Mouse (Mus musculus) G1E (cell line): ENCODE measurements around the gene Gm20403. TPM values are rescaled to one million over a fixed set of nuclear protein-coding genes. Genes with fewer than 3 reads are reported as not detected.
"Not testable (repeated sequence)": the region's sequence is repeated elsewhere in the genome, so short reads cannot be mapped to it uniquely, and the experiment has no call there.

Experiments used
- ATAC-seq: 2 replicates; pipeline ENCODE4 v1.8.0; 2016; ENCODE audit warnings: mild to moderate bottlenecking; ENCODE audit not compliant: insufficient number of reproducible peaks, poor library complexity, low FRiP score, severe bottlenecking; ENCODE audit errors: extremely low read depth
- DNase-seq: peaks from one replicate; pipeline ENCODE4 v3.0.0; 2012; ENCODE audit warnings: low spot score
- H3K27me3 ChIP-seq: 2 replicates; pipeline ENCODE4 v1.6.1; 2012; ENCODE audit warnings: mild to moderate bottlenecking, low read length, inconsistent platforms; ENCODE audit not compliant: insufficient read depth
- H3K36me3 ChIP-seq: replicated peaks from 2 replicates; pipeline ENCODE3; 2012; ENCODE audit warnings: mild to moderate bottlenecking, inconsistent platforms
- H3K4me1 ChIP-seq: 2 replicates; pipeline ENCODE4 v1.6.1; 2012; ENCODE audit warnings: low read depth, low read length, inconsistent platforms, mixed read lengths; ENCODE audit not compliant: insufficient read depth
- H3K4me3 ChIP-seq: 2 replicates; pipeline ENCODE4 v1.5.1; 2012; ENCODE audit warnings: low read depth, mild to moderate bottlenecking, inconsistent platforms, low read length, moderate library complexity, mixed read lengths
- H3K9me3 ChIP-seq: replicated peaks from 2 replicates; pipeline ENCODE4 v1.6.1; 2012; ENCODE audit warnings: inconsistent platforms
- CTCF ChIP-seq: IDR thresholded peaks from 2 replicates; pipeline ENCODE4 v1.5.1; 2012; ENCODE audit warnings: low read depth, low read length, inconsistent platforms, mixed read lengths
- GATA1 ChIP-seq: IDR thresholded peaks from 2 replicates; pipeline ENCODE4 v1.6.1; 2012; ENCODE audit warnings: borderline replicate concordance, low read length, inconsistent platforms, mixed read lengths
- GATA2 ChIP-seq: IDR thresholded peaks from 2 replicates; pipeline ENCODE4 v1.6.1; 2012; ENCODE audit warnings: low read depth, low read length, inconsistent platforms, borderline replicate concordance
- POLR2AphosphoS5 ChIP-seq: IDR thresholded peaks from 2 replicates; pipeline ENCODE4 v1.6.1; 2012; ENCODE audit warnings: low read depth, low read length, inconsistent platforms; ENCODE audit not compliant: insufficient replicate concordance
- TAL1 ChIP-seq: conservative IDR thresholded peaks from 2 replicates; pipeline ENCODE4 v1.6.1; 2012; ENCODE audit warnings: low read depth, low read length, inconsistent platforms, mixed read lengths
- polyA plus RNA-seq: library from polyadenylated mRNA; stranded (reverse); fragments of >175 nt; gene quantifications from 2 replicates; pipeline ENCODE4 v1.2.3, GENCODE M21; 2012
- total RNA-seq, 2 experiments: library from RNA; stranded (forward) in 1 of 2; stranded (reverse) in 1 of 2; fragments of 200-1000 nt in 1 of 2; fragments of >200 nt in 1 of 2; fragmentation: Nextera tagmentation in 1 of 2; gene quantifications; 2 replicates each; pipeline ENCODE4 v1.2.3; 2014 to 2017

Gene Gm20403
- total and polyA plus RNA-seq, 3 experiments, result 0.46 TPM; not detected in 2

- Histone ChIP-seq H3K4me1 (peaks cover 10% of the 10 kb centered on the region), H3K36me3 (no peaks in the 10 kb centered on the region), H3K9me3 (peaks cover 8% of the 10 kb centered on the region), H3K27me3 (peaks cover 5% of the 10 kb centered on the region), H3K4me3 (no peak overlapping the region)
- no peak for ATAC-seq
- DNase-seq, result no peak
- TF ChIP-seq CTCF (no peak), GATA1 (no peak), TAL1 (no peak), POLR2AphosphoS5 (no peak), GATA2 (no peak)
These were observed 18.1 kb upstream of the Gm20403 start for GRCm38 (mm10) chr12:55004396-55004795.

GRCm38 (mm10) chr12:55003843-55004242 lies 17.5 kb upstream of the Gm20403 start:
- peaks cover 12% of the 10 kb centered on the region for H3K4me1 ChIP-seq
- H3K9me3 ChIP-seq, result peaks cover 8% of the 10 kb centered on the region
- H3K27me3 ChIP-seq, result peaks cover 5% of the 10 kb centered on the region; the same call in 1 of the 2 replicates
- DNase-seq, result no peak
- no peak overlapping the region for H3K4me3 ChIP-seq
- TF ChIP-seq GATA1 (no peak), CTCF (no peak), TAL1 (no peak), GATA2 (no peak), POLR2AphosphoS5 (no peak)
- no peaks in the 10 kb centered on the region for H3K36me3 ChIP-seq
- ATAC-seq, result no peak

- peaks cover 17% of the 10 kb centered on the region for H3K4me1 ChIP-seq
- not testable (repeated sequence) for H3K4me3 ChIP-seq, H3K27me3 ChIP-seq, H3K9me3 ChIP-seq, H3K36me3 ChIP-seq, DNase-seq, ATAC-seq
These were observed 16.2 kb upstream of the Gm20403 start for GRCm38 (mm10) chr12:55002532-55002931.

- no peak for DNase-seq
- Histone ChIP-seq H3K9me3 (no peaks in the 10 kb centered on the region), H3K4me1 (peaks cover 17% of the 10 kb centered on the region), H3K4me3 (no peak overlapping the region), H3K27me3 (no peaks in the 10 kb centered on the region; the same call in none of the 2 replicates), H3K36me3 (no peaks in the 10 kb centered on the region)
- TF ChIP-seq CTCF (no peak), POLR2AphosphoS5 (no peak), GATA2 (no peak), GATA1 (no peak), TAL1 (no peak)
- ATAC-seq, result no peak
These were observed 12.8 kb upstream of the Gm20403 start for GRCm38 (mm10) chr12:54999016-54999690.

GRCm38 (mm10) chr12:54998411-54998810 lies 12.1 kb upstream of the Gm20403 start:
- H3K9me3 ChIP-seq, result no peaks in the 10 kb centered on the region
- no peak for DNase-seq
- peaks cover 22% of the 10 kb centered on the region for H3K4me1 ChIP-seq
- no peaks in the 10 kb centered on the region; the same call in none of the 2 replicates for H3K27me3 ChIP-seq
- H3K36me3 ChIP-seq, result no peaks in the 10 kb centered on the region
- ATAC-seq, result no peak
- no peak overlapping the region for H3K4me3 ChIP-seq
- TF ChIP-seq GATA1 (no peak), TAL1 (no peak), POLR2AphosphoS5 (no peak), CTCF (no peak), GATA2 (no peak)

- ATAC-seq (no peak), DNase-seq (no peak)
- no peaks in the 10 kb centered on the region; the same call in none of the 2 replicates for H3K27me3 ChIP-seq
- no peaks in the 10 kb centered on the region for H3K36me3 ChIP-seq
- H3K4me1 ChIP-seq, result peaks cover 31% of the 10 kb centered on the region
- no peak for TF ChIP-seq TAL1
- no peak for TF ChIP-seq CTCF
- no peak for TF ChIP-seq GATA1
- no peak for TF ChIP-seq GATA2
- TF ChIP-seq POLR2AphosphoS5, result no peak
- no peaks in the 10 kb centered on the region for H3K9me3 ChIP-seq
- no peak overlapping the region for H3K4me3 ChIP-seq
These were observed 10.7 kb upstream of the Gm20403 start for GRCm38 (mm10) chr12:54996979-54997474.
